Mouse (Mus musculus): Measurements from ENCODE around the gene Nbl1. TPM values are rescaled to one million over a fixed set of nuclear protein-coding genes. Genes with fewer than 3 reads are reported as not detected.

The Nbl1 gene
- polyA plus RNA-seq, 1 experiment from 2014 or later: 57.4 TPM

DNA sequence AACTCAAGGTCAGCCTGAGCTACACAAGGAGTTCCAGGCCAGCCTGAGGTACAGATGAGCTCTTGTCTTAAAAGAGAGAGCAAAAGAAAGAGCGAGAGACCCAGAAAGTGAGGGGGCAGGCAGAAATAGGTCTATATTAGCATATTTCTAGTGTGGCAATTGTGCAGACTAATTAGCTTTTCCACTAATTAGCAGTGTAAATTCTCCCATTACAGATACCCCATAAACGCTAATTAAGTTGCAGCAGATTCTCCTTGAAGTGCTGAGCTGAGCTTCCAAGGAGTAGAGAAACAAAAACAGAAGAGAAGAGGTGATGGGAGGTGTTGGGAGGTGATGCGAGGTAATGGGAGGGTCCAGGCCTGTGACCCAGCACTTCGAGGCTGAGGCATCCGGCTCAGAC, 50.2 kb downstream of the Nbl1 start:
- H3K36me3 ChIP-seq (ENCODE audit: control insufficient read depth, insufficient read depth, low read length): no peaks in the 10 kb centered on the region
- H3K9ac ChIP-seq (ENCODE audit: low read length): no peak overlapping the region
- H3K4me1 ChIP-seq (replicated peaks; ENCODE audit: control insufficient read depth, insufficient read depth, low read length): peaks cover 9% of the 10 kb centered on the region
- ATAC-seq (ENCODE audit: low read depth): no peak
- H3K27ac ChIP-seq (ENCODE audit: low read length): no peak overlapping the region
- whole genome bisulfite sequencing: 83% methylated on average over 5 of the region's 5 CpGs
- H3K4me3 ChIP-seq (ENCODE audit: low read length): no peak overlapping the region
- H3K9me3 ChIP-seq (ENCODE audit: control insufficient read depth, low read length): no peaks in the 10 kb centered on the region
- peaks cover 5% of the 10 kb centered on the region; the same call in 1 of the 2 replicates for H3K27me3 ChIP-seq (ENCODE audit: control insufficient read depth, insufficient read depth, low read depth, low read length)
- no peak overlapping the region for H3K4me2 ChIP-seq (ENCODE audit: low read depth, low read length)

DNA sequence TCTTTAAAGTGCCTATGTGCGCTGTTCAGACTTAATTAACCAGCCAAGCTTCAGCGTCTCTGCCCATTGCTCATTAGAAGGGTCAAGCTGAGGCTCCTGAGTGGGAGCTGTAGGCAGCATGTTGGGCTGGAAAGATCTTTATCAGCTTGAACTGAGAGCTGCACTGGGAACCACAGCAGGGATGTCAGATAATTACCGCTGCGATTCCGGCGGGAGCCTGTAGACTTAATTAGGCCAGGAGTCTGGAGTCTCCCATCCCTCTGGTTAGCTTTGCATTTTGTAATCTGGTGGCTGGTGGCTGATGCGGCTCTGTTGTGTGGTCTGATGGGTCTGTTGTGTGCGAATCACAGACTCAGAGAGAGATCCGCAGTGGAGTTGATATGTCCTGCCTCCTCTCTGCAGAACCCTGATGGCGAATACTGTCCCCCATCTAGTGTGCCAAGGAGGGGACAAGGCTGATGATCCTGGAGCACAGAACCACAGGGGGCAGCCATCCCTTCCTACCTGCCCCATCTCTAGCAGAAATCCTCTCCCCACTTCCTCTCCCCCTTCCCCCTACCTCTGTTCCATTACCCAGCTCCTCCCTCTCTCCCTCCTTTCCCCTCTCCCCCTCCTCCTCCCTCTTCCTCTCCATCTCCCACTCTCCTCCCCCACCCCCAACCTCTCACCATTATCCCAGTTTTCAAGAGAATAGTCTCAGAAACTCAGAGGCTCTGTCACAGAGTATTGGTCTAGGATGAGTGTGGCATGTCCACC, 52.5 kb downstream of the Nbl1 start:
- H3K4me1 ChIP-seq (replicated peaks; ENCODE audit: control insufficient read depth, insufficient read depth, low read length): peaks cover 10% of the 10 kb centered on the region
- H3K4me2 ChIP-seq (ENCODE audit: low read depth, low read length): no peak overlapping the region
- peaks cover 5% of the 10 kb centered on the region; the same call in 1 of the 2 replicates for H3K27me3 ChIP-seq (ENCODE audit: control insufficient read depth, insufficient read depth, low read depth, low read length)
- H3K27ac ChIP-seq (ENCODE audit: low read length): no peak overlapping the region
- WGBS: 10% methylated on average over 10 of the region's 10 CpGs
- H3K9ac ChIP-seq (ENCODE audit: low read length): no peak overlapping the region
- H3K9me3 ChIP-seq (ENCODE audit: control insufficient read depth, low read length): no peaks in the 10 kb centered on the region
- no peaks in the 10 kb centered on the region for H3K36me3 ChIP-seq (ENCODE audit: control insufficient read depth, insufficient read depth, low read length)
- H3K4me3 ChIP-seq (ENCODE audit: low read length): no peak overlapping the region
- ATAC-seq (ENCODE audit: low read depth): no peak

DNA sequence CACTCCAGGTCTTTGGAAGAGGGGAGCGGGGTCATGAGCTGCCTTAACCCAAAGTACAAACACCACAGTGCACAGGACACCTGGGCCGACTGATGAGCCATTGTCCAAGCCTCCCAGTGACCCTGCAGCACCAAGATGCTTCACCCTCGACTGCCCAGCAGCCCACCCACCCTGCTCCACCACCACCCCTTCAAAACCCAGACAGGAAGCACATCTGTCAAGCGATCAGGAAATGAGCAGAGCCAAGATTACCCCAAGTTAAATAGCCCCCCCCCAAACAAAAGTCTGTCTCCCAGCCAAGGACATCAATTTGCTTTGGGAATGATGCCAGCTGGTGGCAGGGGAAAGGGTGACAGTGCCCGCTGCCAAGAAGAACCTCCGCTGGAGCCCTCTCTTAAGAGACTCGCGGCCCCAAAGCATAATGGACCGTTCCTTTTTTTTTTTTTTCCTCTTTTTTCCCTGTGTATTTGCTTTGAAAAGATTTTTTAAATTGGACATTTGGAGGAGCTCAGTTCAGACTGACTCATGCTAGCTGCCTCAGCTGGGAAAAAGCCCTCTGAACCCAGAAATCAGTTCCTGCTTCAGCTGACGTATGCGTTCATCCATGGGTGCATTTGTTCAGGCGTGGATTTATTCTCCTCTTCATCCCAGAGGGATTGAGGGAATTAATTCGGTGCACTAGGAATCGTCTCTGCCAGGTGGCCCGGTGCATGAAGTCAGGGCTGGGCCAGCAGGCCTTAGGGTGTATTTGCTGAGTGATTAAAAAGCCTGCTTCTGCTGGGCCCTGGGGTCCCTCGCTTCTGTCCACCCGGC, 54.8 kb downstream of the Nbl1 start:
- H3K27ac ChIP-seq (ENCODE audit: low read length): no peak overlapping the region
- no peak overlapping the region for H3K4me3 ChIP-seq (ENCODE audit: low read length)
- ATAC-seq (ENCODE audit: low read depth): peak; percentile 62; the same call in 1 of the 2 replicates
- no peaks in the 10 kb centered on the region for H3K9me3 ChIP-seq (ENCODE audit: control insufficient read depth, low read length)
- peaks cover 5% of the 10 kb centered on the region; the same call in 1 of the 2 replicates for H3K27me3 ChIP-seq (ENCODE audit: control insufficient read depth, insufficient read depth, low read depth, low read length)
- no peaks in the 10 kb centered on the region for H3K36me3 ChIP-seq (ENCODE audit: control insufficient read depth, insufficient read depth, low read length)
- no peak overlapping the region for H3K4me2 ChIP-seq (ENCODE audit: low read depth, low read length)
- no peak overlapping the region for H3K9ac ChIP-seq (ENCODE audit: low read length)
- H3K4me1 ChIP-seq (replicated peaks; ENCODE audit: control insufficient read depth, insufficient read depth, low read length): peaks cover 10% of the 10 kb centered on the region
- WGBS: 46% methylated on average over 17 of the region's 17 CpGs

DNA sequence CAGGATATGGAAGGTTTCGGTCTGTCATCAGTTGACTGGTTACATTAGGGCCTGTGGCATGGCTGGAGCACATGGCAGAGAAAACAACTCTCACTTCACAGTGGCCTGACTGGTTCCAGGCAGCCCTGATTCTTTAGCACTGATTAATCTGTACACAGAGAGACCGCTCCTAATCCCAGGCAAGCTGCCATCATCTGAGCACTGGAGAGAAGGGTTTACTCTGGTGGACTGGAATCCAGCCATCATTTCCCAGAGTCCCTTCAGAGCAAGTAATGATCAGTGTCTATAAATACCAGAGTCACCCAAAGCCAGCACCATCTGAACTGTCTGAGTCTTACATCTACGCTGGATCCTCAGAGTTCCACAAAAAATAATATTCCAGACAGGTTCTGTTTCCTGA, 57.0 kb downstream of the Nbl1 start:
- no peak overlapping the region for H3K4me3 ChIP-seq (ENCODE audit: low read length)
- no peak overlapping the region for H3K27ac ChIP-seq (ENCODE audit: low read length)
- H3K9me3 ChIP-seq (ENCODE audit: control insufficient read depth, low read length): no peaks in the 10 kb centered on the region
- no peak overlapping the region for H3K4me2 ChIP-seq (ENCODE audit: low read depth, low read length)
- H3K27me3 ChIP-seq (ENCODE audit: control insufficient read depth, insufficient read depth, low read depth, low read length): peaks cover 5% of the 10 kb centered on the region; the same call in 1 of the 2 replicates
- H3K9ac ChIP-seq (ENCODE audit: low read length): no peak overlapping the region
- peaks cover 10% of the 10 kb centered on the region for H3K4me1 ChIP-seq (replicated peaks; ENCODE audit: control insufficient read depth, insufficient read depth, low read length)
- 0 out of 2 replicates have a peak, but pooled peaks have one; percentile 32 for ATAC-seq (ENCODE audit: low read depth)
- 79% methylated on average over 3 of the region's 3 CpGs for WGBS
- no peaks in the 10 kb centered on the region for H3K36me3 ChIP-seq (ENCODE audit: control insufficient read depth, insufficient read depth, low read length)

DNA sequence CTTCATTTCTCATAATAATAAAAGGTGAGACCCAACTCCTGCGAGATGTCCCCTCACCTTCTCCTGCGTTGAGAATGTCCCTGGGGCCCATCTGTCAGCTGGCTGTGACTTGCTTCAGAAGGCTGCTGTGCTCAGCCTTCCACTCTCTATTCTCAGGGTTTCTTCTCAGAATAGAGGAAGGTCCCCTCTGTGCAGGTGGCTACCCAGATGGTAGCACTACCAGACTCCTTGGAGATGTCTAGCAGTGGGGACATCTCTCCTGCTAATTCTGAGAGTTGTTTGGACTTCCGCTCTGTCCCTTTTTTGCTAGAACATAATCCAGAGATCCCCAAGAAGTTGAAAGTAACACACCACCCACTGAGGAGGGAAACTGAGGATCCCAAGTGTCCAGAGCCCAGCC, 57.9 kb downstream of the Nbl1 start:
- H3K27me3 ChIP-seq (ENCODE audit: control insufficient read depth, insufficient read depth, low read depth, low read length): peaks cover 5% of the 10 kb centered on the region; the same call in 1 of the 2 replicates
- no peaks in the 10 kb centered on the region for H3K36me3 ChIP-seq (ENCODE audit: control insufficient read depth, insufficient read depth, low read length)
- H3K4me3 ChIP-seq (ENCODE audit: low read length): no peak overlapping the region
- no peak overlapping the region for H3K9ac ChIP-seq (ENCODE audit: low read length)
- no peaks in the 10 kb centered on the region for H3K9me3 ChIP-seq (ENCODE audit: control insufficient read depth, low read length)
- no peak overlapping the region for H3K27ac ChIP-seq (ENCODE audit: low read length)
- no peak overlapping the region for H3K4me2 ChIP-seq (ENCODE audit: low read depth, low read length)
- ATAC-seq (ENCODE audit: low read depth): no peak
- H3K4me1 ChIP-seq (replicated peaks; ENCODE audit: control insufficient read depth, insufficient read depth, low read length): peaks cover 10% of the 10 kb centered on the region
- WGBS: 82% methylated on average over 3 of the region's 3 CpGs

DNA sequence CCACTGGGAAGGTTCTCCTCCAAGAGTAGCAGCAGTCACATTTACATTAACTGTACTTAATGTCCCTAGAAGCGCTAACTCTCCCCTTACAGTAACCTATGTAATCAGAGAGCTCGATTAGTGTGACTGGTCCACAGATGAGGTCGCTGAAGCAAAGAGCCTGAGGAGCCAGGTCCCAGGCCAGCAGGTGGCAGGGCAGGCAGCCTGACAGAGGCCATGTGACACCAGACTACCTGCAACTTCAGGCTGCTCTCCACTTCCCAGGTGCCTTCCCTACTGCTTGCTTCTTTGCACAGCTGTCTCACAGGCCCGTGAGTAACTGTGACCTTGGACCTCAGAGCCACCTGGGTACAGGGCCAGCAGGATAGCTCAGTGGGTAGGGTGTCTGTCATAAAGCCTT, 58.3 kb downstream of the Nbl1 start:
- H3K36me3 ChIP-seq (ENCODE audit: control insufficient read depth, insufficient read depth, low read length): no peaks in the 10 kb centered on the region
- no peak overlapping the region for H3K27ac ChIP-seq (ENCODE audit: low read length)
- H3K9ac ChIP-seq (ENCODE audit: low read length): no peak overlapping the region
- H3K4me3 ChIP-seq (ENCODE audit: low read length): no peak overlapping the region
- H3K4me1 ChIP-seq (replicated peaks; ENCODE audit: control insufficient read depth, insufficient read depth, low read length): peaks cover 10% of the 10 kb centered on the region
- H3K27me3 ChIP-seq (ENCODE audit: control insufficient read depth, insufficient read depth, low read depth, low read length): peaks cover under 1% of the 10 kb centered on the region; the same call in 1 of the 2 replicates
- H3K9me3 ChIP-seq (ENCODE audit: control insufficient read depth, low read length): no peaks in the 10 kb centered on the region
- 40% methylated on average over 4 of the region's 4 CpGs for WGBS
- no peak overlapping the region for H3K4me2 ChIP-seq (ENCODE audit: low read depth, low read length)
- no peak for ATAC-seq (ENCODE audit: low read depth)

DNA sequence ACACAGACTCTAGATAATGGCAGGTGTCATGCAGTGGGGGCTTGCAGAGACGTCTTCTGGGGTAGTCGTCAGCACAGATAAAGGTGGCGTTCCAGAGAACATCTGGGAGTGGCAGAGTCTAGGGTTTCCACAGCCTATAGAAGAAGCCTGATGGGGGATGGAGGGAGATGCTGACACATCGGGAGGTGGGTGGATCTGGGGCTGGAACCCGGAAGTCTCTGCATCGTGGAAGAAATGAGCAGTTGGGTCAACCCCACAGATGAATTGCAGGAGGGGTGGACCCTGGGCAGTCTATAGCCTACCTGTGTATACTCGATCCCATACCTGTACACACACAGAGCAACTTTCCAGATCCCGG, 58.8 kb downstream of the Nbl1 start:
- Histone ChIP-seq H3K9ac (ENCODE audit: low read length) (no peak overlapping the region), H3K36me3 (ENCODE audit: control insufficient read depth, insufficient read depth, low read length) (no peaks in the 10 kb centered on the region), H3K27ac (ENCODE audit: low read length) (no peak overlapping the region), H3K4me1 (replicated peaks; ENCODE audit: control insufficient read depth, insufficient read depth, low read length) (peaks cover 10% of the 10 kb centered on the region), H3K9me3 (ENCODE audit: control insufficient read depth, low read length) (no peaks in the 10 kb centered on the region), H3K4me3 (ENCODE audit: low read length) (no peak overlapping the region), H3K27me3 (ENCODE audit: control insufficient read depth, insufficient read depth, low read depth, low read length) (no peaks in the 10 kb centered on the region), H3K4me2 (ENCODE audit: low read depth, low read length) (no peak overlapping the region)
- no peak for ATAC-seq (ENCODE audit: low read depth)
- 69% methylated on average over 8 of the region's 8 CpGs for WGBS

DNA sequence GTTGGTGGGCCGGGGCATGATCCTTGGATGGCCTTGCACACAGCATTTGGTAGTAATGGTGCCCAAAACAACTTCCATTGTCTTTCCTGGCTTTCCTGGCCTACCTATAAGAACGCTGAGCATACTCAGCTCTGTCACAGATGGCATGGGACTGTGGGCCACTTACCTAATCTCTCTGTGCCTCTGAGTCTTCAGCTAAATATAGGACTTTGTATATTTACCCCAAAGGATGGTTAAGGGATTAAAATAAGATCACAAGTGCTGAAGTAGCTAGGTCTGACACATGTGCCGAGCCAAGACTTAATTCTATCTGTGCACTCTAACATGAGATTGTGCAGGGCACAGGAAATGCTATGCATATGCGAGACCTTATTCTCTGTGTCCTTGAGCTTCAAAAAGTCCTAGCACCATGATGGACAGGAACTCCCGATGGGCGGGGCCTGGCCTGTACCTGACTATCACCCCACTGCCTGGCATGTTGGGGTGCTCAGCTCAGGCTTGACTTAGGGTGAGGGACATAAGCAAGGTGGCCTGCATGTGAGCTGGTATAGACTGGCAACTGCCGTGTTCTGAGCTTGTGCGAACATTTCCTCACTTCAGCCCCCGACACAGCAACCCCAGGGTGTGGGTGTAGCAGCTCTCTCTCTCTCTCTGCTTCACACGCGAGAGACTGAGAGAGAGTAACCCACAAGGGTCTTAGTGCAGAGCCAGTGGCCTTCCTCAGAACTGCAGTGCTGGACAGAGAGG, 59.4 kb downstream of the Nbl1 start:
- H3K4me1 ChIP-seq (replicated peaks; ENCODE audit: control insufficient read depth, insufficient read depth, low read length): peaks cover 10% of the 10 kb centered on the region
- no peaks in the 10 kb centered on the region for H3K36me3 ChIP-seq (ENCODE audit: control insufficient read depth, insufficient read depth, low read length)
- no peaks in the 10 kb centered on the region for H3K9me3 ChIP-seq (ENCODE audit: control insufficient read depth, low read length)
- ATAC-seq (ENCODE audit: low read depth): no peak
- WGBS: 77% methylated on average over 11 of the region's 11 CpGs
- no peak overlapping the region for H3K27ac ChIP-seq (ENCODE audit: low read length)
- no peak overlapping the region for H3K9ac ChIP-seq (ENCODE audit: low read length)
- H3K4me2 ChIP-seq (ENCODE audit: low read depth, low read length): no peak overlapping the region
- H3K4me3 ChIP-seq (ENCODE audit: low read length): no peak overlapping the region
- H3K27me3 ChIP-seq (ENCODE audit: control insufficient read depth, insufficient read depth, low read depth, low read length): no peaks in the 10 kb centered on the region

DNA sequence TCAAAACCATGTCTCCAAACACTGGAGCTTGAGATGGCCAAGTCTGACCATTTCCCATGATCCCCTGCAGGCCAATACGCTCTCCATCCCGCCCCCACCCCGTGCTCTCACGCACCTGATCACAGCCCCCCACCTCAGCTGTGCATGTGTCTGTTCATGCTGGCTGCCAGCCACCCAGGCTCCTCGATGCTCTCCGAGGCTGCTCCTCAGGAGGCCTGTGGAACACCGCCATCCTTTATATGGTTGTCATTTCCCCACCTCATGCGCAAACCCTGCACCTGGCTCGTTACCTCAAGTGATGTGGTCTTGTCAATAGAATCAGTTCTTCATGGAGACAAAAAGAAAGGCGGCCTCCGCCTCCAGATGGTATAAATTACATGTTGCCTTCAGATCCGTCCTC, 60.3 kb downstream of the Nbl1 start:
- no peak overlapping the region for H3K9ac ChIP-seq (ENCODE audit: low read length)
- no peaks in the 10 kb centered on the region for H3K9me3 ChIP-seq (ENCODE audit: control insufficient read depth, low read length)
- no peaks in the 10 kb centered on the region for H3K36me3 ChIP-seq (ENCODE audit: control insufficient read depth, insufficient read depth, low read length)
- H3K4me1 ChIP-seq (replicated peaks; ENCODE audit: control insufficient read depth, insufficient read depth, low read length): peaks cover under 1% of the 10 kb centered on the region; the same call in 1 of the 2 replicates
- no peak for ATAC-seq (ENCODE audit: low read depth)
- H3K4me3 ChIP-seq (ENCODE audit: low read length): no peak overlapping the region
- H3K27ac ChIP-seq (ENCODE audit: low read length): no peak overlapping the region
- WGBS: 78% methylated on average over 12 of the region's 12 CpGs
- no peaks in the 10 kb centered on the region for H3K27me3 ChIP-seq (ENCODE audit: control insufficient read depth, insufficient read depth, low read depth, low read length)
- no peak overlapping the region for H3K4me2 ChIP-seq (ENCODE audit: low read depth, low read length)
